Mouse (Mus musculus): ENCODE results near the gene Rnf223. TPM values are rescaled to one million over a fixed set of nuclear protein-coding genes. Genes with fewer than 3 reads are reported as not detected.
A peak's percentile ranks its signal among the peaks of the same experiment; 100 is the strongest.

Rnf223 gene
- 0.10 and 0.33 TPM in 2 replicates for polyA plus RNA-seq (2012; rRNA removed)

DNA sequence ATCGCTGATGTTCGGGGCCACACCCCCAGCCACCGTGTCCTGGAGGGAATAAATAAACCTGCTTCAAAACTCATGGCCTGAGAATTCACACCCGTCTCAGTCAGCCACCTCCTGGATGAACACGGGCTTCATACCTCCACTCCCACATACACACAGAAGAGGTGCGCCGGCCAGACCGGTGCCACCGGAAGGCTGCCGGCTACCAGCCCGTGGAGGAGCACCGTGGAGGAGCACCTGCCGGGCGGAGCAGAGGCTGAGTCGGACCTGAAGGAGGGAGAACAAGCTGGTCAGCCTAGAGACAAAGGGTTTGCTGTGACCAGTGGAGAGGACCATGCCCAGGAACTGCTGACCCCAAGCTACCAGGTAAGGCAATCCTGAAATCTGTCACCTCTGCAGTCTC lies at the start of gene Rnf223:
TSS of gene Rnf223 (plus strand) at position 78 of the 400 bp plus-strand sequence.
- Histone ChIP-seq H3K27ac (ENCODE audit: insufficient read depth, low read depth, low read length) (no peak within 1 kb of the TSS), H3K27me3 (ENCODE audit: control insufficient read depth, insufficient read depth, low read length) (no peaks in the 10 kb centered on the region), H3K4me3 (ENCODE audit: low read depth, low read length) (no peak within 1 kb of the TSS), H3K36me3 (ENCODE audit: control insufficient read depth, insufficient read depth, low read length) (no peaks in the 10 kb centered on the region; the same call in 1 of the 2 replicates), H3K4me1 (ENCODE audit: control insufficient read depth, insufficient read depth, insufficient read length, low read length) (peaks cover 7% of the 10 kb centered on the region; the same call in 1 of the 2 replicates)
- 57% methylated on average over 15 of the region's 15 CpGs for WGBS
- TF ChIP-seq CTCF (IDR thresholded peaks at IDR 0.05; ENCODE audit: extremely low read depth, insufficient read length, insufficient replicate concordance, low read depth, low read length) (no peak), POLR2A (IDR thresholded peaks at IDR 0.05; ENCODE audit: low read depth, low read length) (no peak)

DNA sequence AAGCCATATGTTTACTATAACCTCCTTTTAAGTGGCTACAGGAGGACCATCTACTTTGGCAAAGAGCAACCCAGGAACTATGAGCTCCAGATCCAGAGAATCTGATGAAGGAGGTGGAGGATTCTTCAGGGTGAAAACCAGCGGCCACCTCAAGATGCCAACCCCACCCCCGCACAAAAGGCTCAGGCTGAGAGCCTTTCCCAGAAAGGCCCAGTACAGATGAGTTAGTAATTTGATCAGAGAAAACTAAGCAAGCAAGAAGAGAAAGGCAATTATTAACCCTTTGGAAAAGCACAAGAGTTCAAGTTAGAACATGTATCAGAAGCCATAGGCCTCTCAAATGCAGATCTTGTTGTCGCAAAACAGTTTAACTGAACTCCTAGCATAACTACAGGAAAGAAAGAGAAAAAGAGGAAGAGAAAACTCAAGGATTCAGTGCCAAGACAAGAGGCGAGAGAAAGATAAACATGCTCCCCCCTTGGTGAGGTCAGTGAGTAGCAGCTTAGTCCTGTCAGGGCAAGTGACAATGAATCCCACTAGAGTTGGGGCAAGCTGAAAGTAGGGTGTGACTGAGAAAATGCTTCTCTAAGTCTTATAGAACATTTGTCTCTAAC lies 47.6 kb upstream of the Rnf223 start:
- H3K4me3 ChIP-seq (ENCODE audit: low read depth, low read length) = no peak overlapping the region
- WGBS = 66% methylated on average over 4 of the region's 4 CpGs

DNA sequence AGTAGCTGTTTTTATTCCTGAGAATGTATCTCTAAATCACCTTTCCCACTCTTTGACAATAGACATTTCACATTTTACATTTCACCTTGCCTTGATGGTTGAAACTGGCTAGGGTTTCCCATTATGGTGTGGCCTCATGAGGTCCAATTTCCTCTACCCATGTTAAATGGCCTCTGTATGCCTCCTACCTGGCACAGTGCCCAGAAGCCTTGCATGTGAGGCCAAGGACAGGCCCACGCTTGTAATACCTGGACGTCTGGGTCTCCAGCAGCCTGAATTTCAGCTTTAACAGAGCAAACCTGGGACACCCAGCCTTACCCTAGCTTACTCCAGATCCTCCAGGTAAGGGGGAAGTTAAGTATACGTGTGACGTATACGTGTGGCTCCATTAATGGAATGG lies 47.0 kb upstream of the Rnf223 start:
- Histone ChIP-seq H3K4me3 (ENCODE audit: low read depth, low read length) (no peak overlapping the region), H3K36me3 (ENCODE audit: control insufficient read depth, insufficient read depth, low read length) (no peaks in the 10 kb centered on the region), H3K4me1 (ENCODE audit: control insufficient read depth, insufficient read depth, insufficient read length, low read length) (peaks cover 12% of the 10 kb centered on the region; the same call in 1 of the 2 replicates), H3K27ac (ENCODE audit: insufficient read depth, low read depth, low read length) (no peak overlapping the region), H3K27me3 (ENCODE audit: control insufficient read depth, insufficient read depth, low read length) (no peaks in the 10 kb centered on the region)
- no peak for TF ChIP-seq CTCF (IDR thresholded peaks at IDR 0.05; ENCODE audit: extremely low read depth, insufficient read length, insufficient replicate concordance, low read depth, low read length)
- TF ChIP-seq POLR2A (IDR thresholded peaks at IDR 0.05; ENCODE audit: low read depth, low read length) = no peak
- 55% methylated on average over 5 of the region's 5 CpGs for WGBS

More for the DNA sequence above, 47.6 kb upstream of the Rnf223 start:
- Histone ChIP-seq H3K27ac (ENCODE audit: insufficient read depth, low read depth, low read length) (no peak overlapping the region), H3K36me3 (ENCODE audit: control insufficient read depth, insufficient read depth, low read length) (no peaks in the 10 kb centered on the region), H3K27me3 (ENCODE audit: control insufficient read depth, insufficient read depth, low read length) (no peaks in the 10 kb centered on the region), H3K4me1 (ENCODE audit: control insufficient read depth, insufficient read depth, insufficient read length, low read length) (peaks cover 16% of the 10 kb centered on the region; the same call in 1 of the 2 replicates)
- TF ChIP-seq CTCF (IDR thresholded peaks at IDR 0.05; ENCODE audit: extremely low read depth, insufficient read length, insufficient replicate concordance, low read depth, low read length) (no peak), POLR2A (IDR thresholded peaks at IDR 0.05; ENCODE audit: low read depth, low read length) (no peak)

DNA sequence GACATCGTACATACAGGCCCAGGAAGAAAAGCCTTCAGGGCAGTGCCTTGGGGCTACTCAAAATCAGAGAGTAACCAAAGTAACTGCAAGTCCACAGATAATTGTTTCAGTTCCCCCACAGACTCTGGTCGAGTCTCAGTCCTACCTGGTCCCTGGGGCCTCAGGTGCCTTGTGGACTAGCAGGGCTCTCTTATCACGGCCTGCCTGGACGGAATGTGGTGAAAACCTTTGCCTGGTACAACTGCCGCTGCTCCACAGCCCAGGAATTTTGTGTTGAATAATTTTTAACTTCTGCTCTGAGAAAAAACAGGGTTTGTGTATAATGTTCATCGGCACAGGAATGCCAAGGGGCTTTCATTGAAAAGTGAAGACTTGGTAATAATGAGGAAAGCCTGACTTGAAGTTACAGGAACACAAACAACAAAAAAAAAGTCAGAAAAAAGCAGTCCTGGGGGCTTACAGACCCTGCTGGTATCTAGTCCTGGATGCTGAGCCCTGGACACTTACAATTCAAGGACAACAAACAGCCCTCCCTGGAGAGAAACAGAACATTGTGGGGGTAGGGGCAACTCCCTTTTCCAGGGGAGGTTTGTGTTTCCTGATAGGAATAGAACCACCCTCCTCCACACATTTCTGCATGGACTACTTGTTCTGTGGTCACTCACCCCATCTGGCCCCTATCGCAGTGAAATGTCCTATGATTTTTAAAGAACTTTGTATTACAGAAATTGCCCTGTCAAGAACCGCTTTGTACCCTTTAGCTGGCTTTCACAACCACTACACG lies 46.0 kb upstream of the Rnf223 start:
- H3K36me3 ChIP-seq (ENCODE audit: control insufficient read depth, insufficient read depth, low read length) = no peaks in the 10 kb centered on the region
- WGBS = 61% methylated on average over 9 of the region's 9 CpGs
- TF ChIP-seq CTCF (IDR thresholded peaks at IDR 0.05; ENCODE audit: extremely low read depth, insufficient read length, insufficient replicate concordance, low read depth, low read length) (no peak), POLR2A (IDR thresholded peaks at IDR 0.05; ENCODE audit: low read depth, low read length) (no peak)
- no peak overlapping the region for H3K4me3 ChIP-seq (ENCODE audit: low read depth, low read length)
- H3K4me1 ChIP-seq (ENCODE audit: control insufficient read depth, insufficient read depth, insufficient read length, low read length) = peaks cover 11% of the 10 kb centered on the region; the same call in 1 of the 2 replicates
- H3K27me3 ChIP-seq (ENCODE audit: control insufficient read depth, insufficient read depth, low read length) = no peaks in the 10 kb centered on the region
- no peak overlapping the region for H3K27ac ChIP-seq (ENCODE audit: insufficient read depth, low read depth, low read length)

DNA sequence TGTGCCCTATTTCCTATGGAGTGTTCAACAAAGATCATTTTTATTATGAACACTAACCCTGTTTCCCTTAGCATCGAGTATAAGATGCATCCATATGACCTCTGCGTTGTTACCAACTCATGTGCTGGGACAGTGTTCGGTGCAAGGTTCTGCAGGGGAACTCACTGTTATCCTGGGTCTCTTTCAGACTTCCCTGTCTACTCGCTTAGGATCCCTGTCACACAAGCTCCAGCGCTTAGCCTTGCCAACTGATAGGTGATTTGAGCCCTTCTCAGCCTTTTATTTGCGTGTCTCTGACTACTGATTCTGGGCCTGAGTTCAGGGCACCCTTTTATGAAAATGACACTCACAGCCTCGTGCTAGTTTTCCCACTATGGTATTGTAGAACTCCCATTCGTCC lies 45.1 kb upstream of the Rnf223 start:
- peaks cover 11% of the 10 kb centered on the region; the same call in 1 of the 2 replicates for H3K4me1 ChIP-seq (ENCODE audit: control insufficient read depth, insufficient read depth, insufficient read length, low read length)
- H3K27ac ChIP-seq (ENCODE audit: insufficient read depth, low read depth, low read length) = no peak overlapping the region
- WGBS = 87% methylated on average over 8 of the region's 8 CpGs
- no peak overlapping the region for H3K4me3 ChIP-seq (ENCODE audit: low read depth, low read length)
- no peaks in the 10 kb centered on the region for H3K27me3 ChIP-seq (ENCODE audit: control insufficient read depth, insufficient read depth, low read length)
- no peak for TF ChIP-seq CTCF (IDR thresholded peaks at IDR 0.05; ENCODE audit: extremely low read depth, insufficient read length, insufficient replicate concordance, low read depth, low read length)
- no peak for TF ChIP-seq POLR2A (IDR thresholded peaks at IDR 0.05; ENCODE audit: low read depth, low read length)
- H3K36me3 ChIP-seq (ENCODE audit: control insufficient read depth, insufficient read depth, low read length) = no peaks in the 10 kb centered on the region

DNA sequence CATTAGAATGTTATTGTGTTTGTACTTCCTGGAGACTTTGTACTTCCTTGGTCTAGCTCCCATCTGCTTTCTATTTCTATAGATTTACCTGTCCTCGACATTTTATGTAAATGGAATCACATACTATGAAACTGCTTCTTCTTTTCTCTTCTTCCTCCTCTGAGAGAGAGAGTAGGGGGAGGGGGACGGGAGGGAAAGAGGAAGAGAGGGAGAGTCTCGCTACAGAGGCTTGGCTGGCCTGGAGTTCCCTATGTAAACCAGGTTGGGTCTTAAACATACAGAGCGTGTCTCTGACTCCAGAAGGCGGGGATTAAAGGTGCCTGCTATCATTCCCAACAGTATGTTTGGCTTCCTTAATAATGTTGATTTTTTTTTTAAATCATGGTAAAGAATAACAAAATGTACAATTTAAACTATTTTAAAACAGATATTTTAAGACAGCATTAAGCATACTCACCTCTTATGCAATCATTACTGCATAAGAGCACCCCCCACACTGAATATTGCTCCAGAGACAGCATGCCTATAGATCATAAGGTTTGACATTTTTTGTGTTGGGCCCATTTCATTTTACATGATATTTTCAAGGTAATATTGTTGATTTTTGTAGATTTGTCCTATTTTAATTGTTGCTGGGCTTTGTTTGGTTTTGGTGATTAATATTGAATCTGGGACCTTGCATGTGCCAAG lies 42.8 kb upstream of the Rnf223 start:
- H3K4me3 ChIP-seq (ENCODE audit: low read depth, low read length) = peak overlapping the region; percentile 35; the same call in 1 of the 2 replicates
- peak overlapping the region; percentile 94 for H3K27ac ChIP-seq (ENCODE audit: insufficient read depth, low read depth, low read length)
- H3K27me3 ChIP-seq (ENCODE audit: control insufficient read depth, insufficient read depth, low read length) = no peaks in the 10 kb centered on the region
- H3K36me3 ChIP-seq (ENCODE audit: control insufficient read depth, insufficient read depth, low read length) = no peaks in the 10 kb centered on the region
- TF ChIP-seq CTCF (IDR thresholded peaks at IDR 0.05; ENCODE audit: extremely low read depth, insufficient read length, insufficient replicate concordance, low read depth, low read length) (no peak), POLR2A (IDR thresholded peaks at IDR 0.05; ENCODE audit: low read depth, low read length) (no peak)
- 12% methylated on average over 5 of the region's 5 CpGs for whole genome bisulfite sequencing
- peaks cover 5% of the 10 kb centered on the region; the same call in 1 of the 2 replicates for H3K4me1 ChIP-seq (ENCODE audit: control insufficient read depth, insufficient read depth, insufficient read length, low read length)
